Mouse (Mus musculus): ENCODE measurements around the gene Arfgef3. TPM values are rescaled to one million over a fixed set of nuclear protein-coding genes. Genes with fewer than 3 reads are reported as not detected.

Gene Arfgef3
- polyA plus RNA-seq, 1 experiment from 2014 or later: 0.07 TPM

DNA sequence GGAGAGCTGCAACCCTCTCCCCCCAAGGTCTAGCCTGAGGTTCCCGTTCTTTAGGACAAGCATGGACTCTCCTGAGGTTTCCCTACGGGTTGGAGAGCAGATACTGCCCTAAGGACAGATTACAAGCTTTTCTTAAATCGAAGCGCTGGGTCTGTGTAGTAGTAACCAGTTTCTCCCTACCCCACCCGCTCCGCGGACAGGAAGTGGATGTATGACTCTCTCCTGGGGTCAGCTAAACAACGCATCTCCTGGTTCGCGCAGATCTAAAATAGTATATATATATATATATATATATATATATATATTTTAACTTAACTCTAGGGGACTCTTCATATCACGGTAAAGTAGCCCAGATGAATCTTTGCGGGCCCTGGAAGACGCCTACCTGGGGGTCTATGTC, 198.4 kb downstream of the Arfgef3 start:
- WGBS: 4% methylated on average over 13 of the region's 13 CpGs
- Histone ChIP-seq H3K9me3 (ENCODE audit: control insufficient read depth, low read length) (no peaks in the 10 kb centered on the region), H3K27ac (ENCODE audit: low read depth, low read length) (no peak overlapping the region), H3K27me3 (replicated peaks; ENCODE audit: control insufficient read depth, insufficient read depth, low read length) (no peaks in the 10 kb centered on the region), H3K9ac (ENCODE audit: low read depth, low read length) (peak overlapping the region; percentile 42; the same call in 1 of the 2 replicates), H3K4me1 (replicated peaks; ENCODE audit: control insufficient read depth, insufficient read depth, low read length) (no peaks in the 10 kb centered on the region), H3K4me2 (peak overlapping the region; percentile 72), H3K4me3 (ENCODE audit: low read depth, low read length) (peak overlapping the region; percentile 51), H3K36me3 (ENCODE audit: control insufficient read depth, insufficient read depth, low read length) (no peaks in the 10 kb centered on the region)
- ATAC-seq (replicated peaks; ENCODE audit: low FRiP score) (peak; percentile 5; the same call in 1 of the 2 replicates), DNase-seq (ENCODE audit: low spot score) (no peak)

DNA sequence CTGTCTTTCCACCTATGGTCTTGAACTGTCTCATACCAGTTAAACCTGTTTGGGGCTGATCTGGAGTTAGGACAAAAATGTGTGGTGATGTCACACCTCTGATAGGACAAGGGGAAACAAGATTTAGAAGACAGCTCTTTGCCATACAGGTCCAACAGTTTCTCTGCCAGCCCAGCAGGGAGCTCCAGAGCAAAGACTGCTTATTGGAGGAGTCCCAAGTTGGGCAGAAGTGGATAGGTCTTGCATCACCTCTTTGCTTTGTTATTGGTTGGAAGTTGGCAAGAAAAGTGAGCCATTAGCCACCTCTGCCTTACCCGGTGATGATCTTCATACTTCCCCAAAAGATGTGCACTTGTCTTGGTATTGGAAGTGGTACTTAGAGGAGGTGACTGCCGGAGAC, 206.9 kb downstream of the Arfgef3 start:
- no peaks in the 10 kb centered on the region for H3K27me3 ChIP-seq (replicated peaks; ENCODE audit: control insufficient read depth, insufficient read depth, low read length)
- H3K4me3 ChIP-seq (ENCODE audit: low read depth, low read length): no peak overlapping the region
- ATAC-seq (replicated peaks; ENCODE audit: low FRiP score) (no peak), DNase-seq (ENCODE audit: low spot score) (no peak)
- H3K4me2 ChIP-seq: no peak overlapping the region
- no peak overlapping the region for H3K9ac ChIP-seq (ENCODE audit: low read depth, low read length)
- no peaks in the 10 kb centered on the region for H3K4me1 ChIP-seq (replicated peaks; ENCODE audit: control insufficient read depth, insufficient read depth, low read length)
- no peaks in the 10 kb centered on the region for H3K9me3 ChIP-seq (ENCODE audit: control insufficient read depth, low read length)
- WGBS: 87% methylated on average over 2 of the region's 2 CpGs
- H3K27ac ChIP-seq (ENCODE audit: low read depth, low read length): no peak overlapping the region
- H3K36me3 ChIP-seq (ENCODE audit: control insufficient read depth, insufficient read depth, low read length): peaks cover under 1% of the 10 kb centered on the region; the same call in 1 of the 2 replicates

DNA sequence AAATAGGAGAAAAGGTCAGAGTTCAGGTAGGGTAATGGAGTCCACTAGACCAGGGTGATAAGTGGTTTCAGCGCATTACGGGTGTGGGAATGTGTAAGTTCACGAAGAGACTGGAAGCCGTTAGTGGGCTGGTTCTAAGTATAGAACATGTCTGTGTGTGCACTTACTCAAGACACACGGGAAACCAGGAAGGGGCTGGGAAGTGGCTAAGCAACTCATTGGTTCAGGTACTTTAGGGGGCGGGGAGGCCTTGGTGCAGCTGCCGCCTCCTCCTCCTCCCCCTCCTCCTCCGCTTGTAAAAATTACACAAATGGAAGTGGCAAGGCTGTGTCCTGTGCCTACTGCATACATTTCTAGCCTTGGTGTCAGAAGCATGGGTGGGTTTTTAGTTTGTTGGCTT, 211.5 kb downstream of the Arfgef3 start:
- H3K4me2 ChIP-seq: no peak overlapping the region
- DNase-seq (ENCODE audit: low spot score): no peak
- no peak overlapping the region for H3K9ac ChIP-seq (ENCODE audit: low read depth, low read length)
- peaks cover 5% of the 10 kb centered on the region; the same call in 1 of the 2 replicates for H3K36me3 ChIP-seq (ENCODE audit: control insufficient read depth, insufficient read depth, low read length)
- no peaks in the 10 kb centered on the region for H3K4me1 ChIP-seq (replicated peaks; ENCODE audit: control insufficient read depth, insufficient read depth, low read length)
- WGBS: 64% methylated on average over 8 of the region's 8 CpGs
- no peak overlapping the region for H3K27ac ChIP-seq (ENCODE audit: low read depth, low read length)
- no peaks in the 10 kb centered on the region for H3K9me3 ChIP-seq (ENCODE audit: control insufficient read depth, low read length)
- H3K27me3 ChIP-seq (replicated peaks; ENCODE audit: control insufficient read depth, insufficient read depth, low read length): no peaks in the 10 kb centered on the region
- no peak overlapping the region for H3K4me3 ChIP-seq (ENCODE audit: low read depth, low read length)
- no peak for ATAC-seq (replicated peaks; ENCODE audit: low FRiP score)

Other genes starting within 250 kb of the Arfgef3 start
- gene Hebp2, start 197.9 kb downstream of the Arfgef3 start, polyA plus RNA-seq (2014; fragmentation: Nextera tagmentation; extraction: Ambion mirVana): 4.7 and 6.1 TPM in 2 replicates
- not detected in 2 replicates for gene Gm4922, start 42.8 kb upstream of the Arfgef3 start, polyA plus RNA-seq (2014; fragmentation: Nextera tagmentation; extraction: Ambion mirVana)
- 10.4 and 11.6 TPM in 2 replicates for gene Perp, start 101.1 kb upstream of the Arfgef3 start, polyA plus RNA-seq (2014; fragmentation: Nextera tagmentation; extraction: Ambion mirVana)

Measured in liver, embryonic 11.5 days (tissue).